Mouse (Mus musculus) spleen, postnatal 14 days (tissue): ENCODE measurements around the gene Ace3.

Experiments used
- DNase-seq, 2 experiments: peaks; one replicate each; pipeline ENCODE4 v3.0.0; 2021 to 2022; ENCODE audit warnings: low spot score in 2 of 2

Gene Ace3

GRCm38 (mm10) chr11:106044349-106044748 is 49.9 kb downstream of the Ace3 start:
- no peak for DNase-seq

DNA sequence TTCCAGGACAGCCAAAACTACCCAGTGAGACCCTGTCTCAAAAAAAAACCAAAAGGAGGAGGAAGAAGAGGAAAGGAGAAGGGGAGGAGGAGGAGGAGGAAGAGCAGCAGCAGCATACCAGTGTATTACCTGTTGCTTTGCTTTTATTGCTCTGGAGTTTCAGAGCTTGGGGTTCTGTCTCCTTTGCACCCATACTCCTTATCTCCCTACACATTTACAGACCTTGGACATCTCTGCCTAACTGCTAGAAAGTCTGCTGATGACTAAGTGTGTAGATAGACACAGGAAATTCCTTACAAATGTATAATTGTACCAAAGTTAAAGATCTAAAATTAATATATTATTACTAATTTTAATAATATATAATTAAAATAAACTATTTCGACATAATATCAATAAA is 50.8 kb downstream of the Ace3 start:
- no peak for DNase-seq

GRCm38 (mm10) chr11:106045780-106046179 is 51.3 kb downstream of the Ace3 start:
- DNase-seq = no peak

- no peak for DNase-seq
Observed at GRCm38 (mm10) chr11:106046584-106046983, 52.1 kb downstream of the Ace3 start.

- no peak for DNase-seq
Observed at GRCm38 (mm10) chr11:106053921-106054320, 59.4 kb downstream of the Ace3 start.

DNA sequence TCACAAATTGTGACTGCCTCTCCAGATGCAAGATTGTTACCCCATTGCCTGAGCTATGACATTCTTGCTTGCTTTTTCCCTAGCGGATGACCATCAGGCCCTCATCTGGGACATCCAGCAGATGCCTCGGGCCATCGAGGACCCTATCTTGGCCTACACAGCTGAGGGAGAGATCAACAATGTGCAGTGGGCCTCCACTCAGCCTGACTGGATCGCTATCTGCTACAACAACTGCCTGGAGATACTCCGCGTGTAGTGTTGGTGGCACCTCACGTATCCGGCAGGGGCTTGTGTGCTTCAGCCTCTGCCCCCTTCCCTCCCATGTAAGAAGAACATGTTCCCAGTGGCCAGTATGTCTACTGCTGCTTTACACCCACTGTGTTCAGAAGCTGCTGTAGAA is 60.1 kb downstream of the Ace3 start:
- no peak for DNase-seq
